Mouse (Mus musculus): ENCODE data around the gene Jup.

GRCm38 (mm10) chr11:100378446-100378845, 19.1 kb downstream of the Jup start:
- TF ChIP-seq GATA1 (IDR thresholded peaks at IDR 0.05; ENCODE audit: low read length) (no peak), TAL1 (IDR thresholded peaks at IDR 0.05; ENCODE audit: low read length) (no peak)

Measured in erythroblast, embryonic 14.5 days (primary cell).